Mouse (Mus musculus) heart, adult 8-10 months (tissue): ENCODE data around the gene Phykpl. TPM values are rescaled to one million over a fixed set of nuclear protein-coding genes. Genes with fewer than 3 reads are reported as not detected.

Experiments used
- DNase-seq: peaks from one replicate; pipeline ENCODE4 v3.0.0; 2022; ENCODE audit warnings: low spot score
- total RNA-seq, 4 experiments: library from RNA; stranded (reverse); gene quantifications; 2 replicates each; pipeline ENCODE4 v1.2.4; 2022

Phykpl gene
- 1 to 10 TPM; 8.5 to 9.6 (median 8.9) TPM for total RNA-seq

DNA sequence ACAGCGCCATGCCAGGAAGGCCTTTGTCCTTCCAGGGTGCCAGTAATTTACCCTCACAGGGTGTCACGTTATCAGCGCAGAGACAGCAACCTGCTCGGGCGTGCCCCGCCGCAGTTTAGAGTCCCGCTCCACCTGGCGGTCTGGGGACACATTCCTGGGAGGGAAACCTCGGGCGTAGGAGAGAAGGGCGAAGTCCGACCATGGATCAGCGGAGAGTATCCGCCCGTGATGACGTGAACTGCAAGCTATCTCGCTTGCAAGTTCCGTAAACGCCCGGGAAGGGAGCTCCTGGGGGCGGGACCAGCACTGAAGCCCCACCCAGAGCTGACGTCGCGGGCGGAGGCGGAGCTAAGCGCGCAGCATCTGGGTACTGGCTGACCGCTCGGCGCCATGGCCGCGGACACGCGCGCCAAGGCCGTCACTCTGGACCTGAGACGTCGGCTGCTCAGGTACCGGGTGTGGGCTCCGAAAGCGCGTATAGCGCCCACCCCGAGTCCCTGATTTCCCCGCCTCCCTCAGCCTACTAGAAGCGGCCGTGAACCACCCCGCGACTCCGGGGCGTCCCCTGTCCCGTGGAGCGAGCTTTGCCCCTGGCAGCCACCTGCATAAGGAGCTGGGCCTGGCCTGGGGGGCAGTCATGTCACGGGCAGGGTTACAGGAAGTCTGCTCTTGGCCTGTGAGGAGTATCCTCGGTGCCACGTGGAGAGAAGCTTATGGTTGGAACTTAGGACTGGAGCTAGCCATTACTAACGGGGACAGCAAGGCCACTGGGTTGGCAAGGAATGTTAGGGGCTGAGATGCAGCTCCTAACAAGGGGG is at the start of gene Phykpl:
Gene Phykpl, plus strand, starts transcription at position 327 of the 818 bp plus-strand sequence.
- peak; percentile 97 for DNase-seq

DNA sequence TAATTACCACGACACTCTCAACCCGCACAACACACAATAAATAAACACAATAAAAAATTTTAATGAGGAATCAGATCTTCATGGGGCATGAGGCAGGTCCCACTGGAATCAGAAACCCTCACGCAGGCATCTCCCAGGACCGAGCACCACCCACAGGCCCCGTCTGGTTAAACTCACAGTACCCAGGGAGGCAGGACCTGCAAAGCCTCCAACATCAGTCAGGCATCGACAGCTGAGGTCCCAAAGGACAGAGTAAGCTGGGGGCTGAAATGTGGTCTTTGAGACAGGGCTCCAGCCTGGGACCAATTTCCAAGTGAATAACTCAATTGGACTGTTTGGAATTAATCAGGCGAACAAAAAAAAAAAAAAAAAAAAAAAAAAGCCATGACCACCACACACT is 46.2 kb upstream of the Phykpl start:
- no peak for DNase-seq

DNA sequence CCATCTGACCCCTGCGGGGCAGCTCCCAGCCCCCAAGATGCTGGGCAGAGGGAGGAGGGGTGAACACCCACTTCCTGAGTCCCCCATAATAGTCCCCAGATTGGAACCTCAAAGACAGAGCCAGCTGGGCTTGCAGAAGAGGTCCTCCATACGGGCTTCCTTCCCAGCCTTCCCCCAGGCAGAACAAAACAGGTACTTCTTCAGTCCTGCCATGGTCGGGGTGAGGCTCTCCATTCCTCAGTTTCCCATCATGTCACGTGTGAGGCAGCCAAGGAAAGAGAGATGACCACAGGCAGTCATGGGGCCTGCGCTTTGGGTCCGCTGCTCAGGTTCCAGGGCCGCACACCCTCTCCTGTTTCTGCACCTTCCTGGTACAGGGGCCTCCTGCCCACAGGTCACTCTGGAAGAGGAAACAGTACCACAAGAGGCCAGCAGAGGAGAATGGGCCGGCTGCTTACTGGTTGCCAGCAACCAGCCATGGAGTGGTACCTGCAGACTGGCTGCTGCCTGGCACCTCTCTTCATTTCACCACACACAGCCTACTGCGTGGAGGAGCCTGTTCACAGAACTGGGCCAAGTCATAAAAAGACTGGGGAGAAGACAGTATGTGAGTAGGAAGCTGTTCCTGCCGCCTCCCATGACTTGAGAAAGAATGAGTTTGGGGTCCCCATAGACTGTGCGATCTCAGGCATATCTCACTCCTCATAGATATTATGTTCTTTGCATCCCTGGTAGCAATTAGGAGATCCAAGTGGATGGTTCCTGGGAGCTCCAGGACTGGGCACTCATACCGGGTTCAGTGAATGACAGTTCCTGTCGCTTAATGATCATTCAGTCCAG is 45.4 kb upstream of the Phykpl start:
- no peak for DNase-seq

DNA sequence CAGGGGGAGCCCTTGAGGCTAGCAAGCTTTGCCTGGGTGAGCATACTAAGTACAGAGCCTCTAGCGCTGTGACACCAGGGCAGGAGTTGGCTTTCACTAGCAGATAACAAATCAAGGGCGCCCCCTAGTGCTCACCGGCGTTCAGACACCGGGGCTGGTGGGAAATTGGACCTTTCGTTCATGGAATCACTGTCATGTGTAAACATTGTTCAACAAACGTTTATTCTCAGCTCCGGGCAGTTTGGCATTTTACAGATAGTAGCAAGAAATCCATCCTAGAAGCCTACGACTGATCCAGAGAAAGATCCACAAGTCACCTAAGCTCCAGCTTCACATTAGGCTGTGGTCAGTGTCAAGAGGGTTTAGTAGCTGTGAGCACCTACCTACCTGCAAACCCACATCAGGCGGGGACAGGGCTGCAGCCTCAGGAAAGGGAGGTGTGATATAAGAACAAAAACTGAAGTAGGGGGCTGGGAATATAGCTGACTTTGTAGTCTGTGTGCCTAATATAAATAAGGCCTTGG is 44.7 kb upstream of the Phykpl start:
- peak; percentile 95 for DNase-seq

DNA sequence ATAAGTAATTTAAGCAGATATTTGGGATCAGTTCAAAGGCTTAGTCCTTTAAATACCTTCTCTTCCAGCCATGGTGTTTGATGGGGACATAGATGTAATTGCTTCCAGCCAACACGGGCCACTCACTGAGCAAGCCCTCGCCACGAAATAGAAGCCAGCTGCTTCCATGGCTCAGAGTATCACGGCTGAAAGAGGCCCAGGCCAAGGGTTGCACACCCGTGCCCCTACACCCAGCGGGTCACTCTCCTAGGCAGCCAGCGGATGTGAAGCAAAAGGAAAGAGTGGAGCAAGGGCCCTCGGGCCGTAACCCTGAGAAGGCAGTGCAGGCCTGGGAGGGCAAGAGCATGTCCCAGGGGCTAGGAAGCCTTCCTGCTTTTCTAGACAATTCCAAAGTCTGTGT is 42.1 kb upstream of the Phykpl start:
- DNase-seq, result no peak

DNA sequence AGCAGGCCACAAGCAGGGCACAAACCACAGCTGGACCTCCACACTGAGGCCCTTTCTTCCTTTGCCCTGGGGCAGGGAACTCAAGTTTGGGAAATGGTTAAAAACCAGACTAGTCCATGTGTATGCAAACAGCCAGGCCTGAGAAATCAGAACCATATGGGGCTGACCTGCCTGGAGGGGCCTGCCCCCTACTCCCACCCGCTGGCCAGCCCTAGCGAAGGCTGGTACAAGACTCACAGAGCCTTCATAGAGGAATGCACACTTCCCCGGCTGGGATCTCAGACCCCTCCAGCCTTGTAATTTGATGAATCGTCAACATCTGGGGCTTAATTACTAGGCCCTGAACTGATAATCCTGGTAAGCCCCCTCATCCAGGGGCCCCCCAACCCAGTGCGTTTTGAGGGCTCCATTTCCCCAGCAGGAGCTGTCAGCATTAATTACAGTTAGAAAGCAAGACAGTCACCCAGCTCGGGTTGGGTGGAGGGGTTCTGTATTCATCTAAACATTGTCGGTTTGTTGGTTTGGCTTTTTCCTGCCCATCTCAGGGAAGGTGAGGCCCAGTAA is 41.0 kb upstream of the Phykpl start:
- no peak for DNase-seq

DNA sequence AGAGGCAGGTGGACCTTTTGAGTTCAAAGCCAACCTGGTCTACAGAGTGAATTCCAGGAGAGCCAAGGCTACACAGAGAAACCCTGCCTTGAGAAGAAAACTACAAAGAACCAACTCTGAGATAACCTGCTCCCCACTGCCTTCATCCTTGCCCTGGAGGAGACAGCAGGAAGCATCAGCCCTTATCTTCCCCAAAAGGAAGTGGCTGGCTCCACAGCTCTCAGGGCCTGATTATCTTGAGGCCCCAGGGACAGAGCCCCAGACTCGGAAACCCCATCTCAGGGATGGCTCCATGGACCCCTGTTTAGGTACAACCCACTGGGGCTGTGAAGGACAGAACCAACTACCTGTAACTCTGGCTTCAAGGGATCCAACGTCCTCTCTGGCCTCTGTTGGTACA is 40.1 kb upstream of the Phykpl start:
- DNase-seq, result no peak

DNA sequence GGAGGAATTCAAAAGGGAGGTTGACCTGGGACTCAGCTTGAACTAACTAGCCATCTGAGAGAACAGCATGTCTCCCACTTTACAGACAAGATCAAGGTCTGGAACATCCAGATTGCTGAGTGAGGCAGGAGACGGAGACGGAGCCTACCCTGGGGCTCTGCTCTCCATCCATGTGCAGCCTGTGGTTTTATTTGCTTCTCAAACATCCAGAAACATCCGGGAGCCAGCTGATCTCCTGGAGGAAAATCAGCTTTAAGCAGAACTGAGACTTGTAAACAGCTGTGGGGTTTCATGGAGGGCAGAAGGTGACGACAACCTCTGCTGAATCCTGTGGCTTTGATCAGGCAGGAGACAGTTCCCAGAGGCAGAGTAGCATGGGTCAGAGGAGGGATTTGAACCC is 38.7 kb upstream of the Phykpl start:
- DNase-seq, result no peak

DNA sequence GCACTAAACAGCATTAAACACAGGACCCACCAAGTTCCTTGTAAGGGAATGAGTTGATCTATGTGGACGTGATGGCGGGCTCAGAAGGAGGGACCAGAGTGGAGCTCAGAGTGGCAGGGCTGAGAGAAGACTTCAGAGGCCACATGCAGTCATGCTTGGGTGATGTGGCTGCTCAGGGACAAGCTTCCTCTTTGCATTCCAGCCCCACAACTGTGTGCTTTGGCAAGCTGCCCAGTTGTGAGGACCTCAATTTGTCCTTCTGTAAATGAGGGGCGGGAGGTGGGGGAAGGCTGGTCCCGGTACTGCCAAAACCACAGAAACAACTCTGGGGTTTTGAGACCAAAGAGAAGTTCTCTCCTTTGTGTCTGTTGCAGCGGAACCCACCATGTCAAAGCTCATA is 33.3 kb upstream of the Phykpl start:
- no peak for DNase-seq

DNA sequence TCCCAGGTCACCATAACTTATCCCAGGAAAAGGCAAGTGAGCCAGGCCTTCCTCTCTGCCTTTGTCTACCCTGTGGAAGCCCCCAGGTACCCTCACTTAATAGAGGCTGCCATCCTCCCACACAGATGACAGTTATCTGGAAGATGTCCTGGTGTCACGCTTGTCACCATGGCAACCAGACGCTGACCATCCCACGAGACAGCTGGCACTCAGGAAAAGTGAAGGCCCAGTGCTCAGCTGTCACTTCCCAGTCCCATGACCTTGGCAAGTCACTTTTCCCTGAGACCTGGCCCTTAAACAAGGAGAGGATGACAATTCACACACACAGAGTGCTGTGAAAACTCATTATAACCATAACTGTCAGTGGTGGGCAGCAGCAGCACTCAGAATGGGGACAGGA is 32.5 kb upstream of the Phykpl start:
- no peak for DNase-seq

DNA sequence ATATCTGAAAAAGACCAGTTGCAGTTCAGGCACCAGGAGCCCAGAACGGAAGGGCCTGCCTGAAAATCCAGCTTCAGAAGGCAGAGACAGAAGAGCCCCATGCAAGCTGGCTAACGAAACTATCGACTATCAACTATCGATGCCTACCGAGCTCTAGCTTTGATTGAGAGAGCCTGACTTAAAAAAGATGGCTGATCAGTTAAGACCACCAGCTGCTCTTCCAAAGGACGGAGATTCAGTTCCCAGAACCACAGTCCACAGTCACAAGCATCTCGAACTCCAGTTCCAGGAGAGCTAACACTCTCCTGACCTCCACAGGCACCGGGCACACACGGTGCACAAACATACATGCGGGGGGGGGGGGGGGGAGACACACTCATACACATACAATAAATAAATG is 30.0 kb upstream of the Phykpl start:
- DNase-seq, result no peak

DNA sequence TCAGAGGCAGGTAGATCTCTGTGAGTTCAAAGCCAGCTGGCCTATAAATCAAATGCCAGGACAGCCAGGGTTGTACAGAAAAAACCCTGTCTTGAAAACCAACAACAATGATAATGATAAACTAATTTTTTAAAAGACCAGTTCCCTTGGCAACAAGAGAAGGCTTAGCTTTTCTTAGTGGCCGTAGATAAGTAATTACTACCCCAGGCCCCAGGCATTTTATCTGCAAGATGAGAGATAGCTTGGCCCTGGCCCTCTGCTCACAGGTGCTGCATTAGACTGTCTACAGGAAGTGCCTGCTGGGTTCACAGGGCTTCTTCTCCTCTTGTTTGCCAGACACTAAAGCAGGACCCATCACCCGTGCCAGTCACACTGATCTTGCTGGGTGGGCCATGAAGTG is 29.5 kb upstream of the Phykpl start:
- no peak for DNase-seq

DNA sequence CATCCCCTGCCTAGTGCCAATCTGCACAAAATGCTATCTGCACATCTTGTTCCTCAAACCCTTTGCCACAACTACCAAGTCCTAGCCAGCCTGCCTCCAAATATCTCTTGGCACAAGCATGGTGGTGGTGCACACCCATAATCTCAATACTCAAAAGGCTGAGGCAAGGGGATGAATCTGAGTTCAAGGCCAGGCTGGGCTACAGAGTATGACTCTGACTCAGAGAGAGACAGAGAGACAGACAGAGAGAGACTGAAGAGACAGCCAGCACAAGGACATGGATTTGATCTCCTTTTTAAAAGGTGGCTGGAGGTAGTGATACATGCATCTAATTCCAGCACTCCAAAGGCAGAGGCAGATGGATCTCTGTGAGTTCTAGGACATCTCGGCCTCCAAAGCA is 21.3 kb upstream of the Phykpl start:
- DNase-seq, result no peak

DNA sequence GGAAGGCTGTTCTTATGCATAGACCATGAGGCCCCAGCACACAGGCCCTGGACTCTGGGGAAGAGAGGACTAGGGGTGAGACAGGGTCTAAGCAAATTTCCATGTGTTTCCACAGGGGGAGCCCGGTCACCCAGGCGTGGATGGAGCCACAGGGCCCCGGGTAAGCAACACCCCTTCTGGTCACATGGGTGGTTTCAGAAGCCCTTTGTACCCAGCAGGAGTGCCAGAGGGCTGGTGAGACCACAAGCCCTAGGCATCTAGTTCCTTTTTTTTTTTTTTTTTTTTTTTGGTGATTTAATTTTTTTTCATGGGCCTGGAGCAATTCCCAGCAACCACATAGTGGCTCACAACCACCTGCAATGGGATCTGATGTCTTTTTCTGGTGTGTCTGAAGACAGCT is 19.5 kb upstream of the Phykpl start:
- no peak for DNase-seq

DNA sequence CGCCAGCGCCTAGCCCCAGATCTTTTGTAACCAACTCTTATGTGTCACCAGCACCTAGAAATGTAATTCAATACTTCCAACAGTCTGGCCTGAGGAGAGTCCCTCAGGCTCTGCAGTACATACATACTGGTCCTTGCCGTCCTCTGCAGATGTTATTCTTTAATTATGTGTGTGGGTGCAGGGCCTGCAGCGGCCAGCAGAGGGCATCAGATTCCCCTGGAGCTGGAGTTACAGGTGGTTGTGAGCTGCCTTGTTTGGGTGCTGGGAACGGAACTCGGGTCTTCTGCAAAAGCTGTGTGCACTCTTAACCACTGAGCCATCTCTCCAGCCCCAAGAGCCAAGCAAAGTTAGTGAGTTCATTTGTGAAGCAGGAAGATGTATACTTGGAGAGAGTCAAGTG is 18.6 kb upstream of the Phykpl start:
- no peak for DNase-seq

DNA sequence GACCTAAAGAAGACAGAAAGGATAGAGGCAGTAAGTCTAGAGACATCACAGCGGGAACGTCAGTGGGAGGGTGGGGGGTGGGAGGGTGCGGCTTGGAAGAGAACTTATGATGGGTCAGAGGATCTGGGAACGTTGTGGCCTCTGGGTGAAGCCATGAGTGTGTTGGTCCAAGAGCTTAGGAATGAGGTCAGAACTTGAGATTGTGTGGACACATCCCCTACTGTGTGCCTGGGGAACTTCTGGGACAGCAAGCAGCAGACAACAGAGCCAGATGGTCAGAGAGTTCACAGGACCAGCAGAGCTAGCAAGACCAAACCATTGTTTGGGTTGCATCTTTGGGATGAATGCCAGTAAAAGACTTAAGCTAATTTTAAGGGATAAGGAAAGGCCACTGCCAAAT is 15.8 kb upstream of the Phykpl start:
- no peak for DNase-seq

DNA sequence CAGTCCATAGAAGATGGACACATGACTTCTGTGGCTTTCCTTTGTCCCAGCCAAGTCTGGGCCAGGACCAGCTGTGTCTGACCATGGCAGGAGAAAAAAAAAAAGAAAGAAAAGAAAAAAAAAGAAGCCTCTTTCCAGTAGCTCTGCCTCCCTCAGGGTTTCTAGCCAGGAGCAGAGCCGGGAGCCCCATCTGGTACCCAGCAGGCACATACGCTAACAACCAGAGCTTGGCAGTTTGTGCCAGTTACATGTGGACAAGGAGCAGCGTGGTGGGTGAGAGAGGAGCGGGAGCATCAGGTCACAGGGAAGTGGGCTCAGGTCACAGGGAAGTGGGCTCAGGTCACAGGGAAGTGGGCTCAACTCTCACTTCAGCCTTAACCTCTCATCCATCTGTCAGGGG is 8.1 kb upstream of the Phykpl start:
- DNase-seq, result no peak

DNA sequence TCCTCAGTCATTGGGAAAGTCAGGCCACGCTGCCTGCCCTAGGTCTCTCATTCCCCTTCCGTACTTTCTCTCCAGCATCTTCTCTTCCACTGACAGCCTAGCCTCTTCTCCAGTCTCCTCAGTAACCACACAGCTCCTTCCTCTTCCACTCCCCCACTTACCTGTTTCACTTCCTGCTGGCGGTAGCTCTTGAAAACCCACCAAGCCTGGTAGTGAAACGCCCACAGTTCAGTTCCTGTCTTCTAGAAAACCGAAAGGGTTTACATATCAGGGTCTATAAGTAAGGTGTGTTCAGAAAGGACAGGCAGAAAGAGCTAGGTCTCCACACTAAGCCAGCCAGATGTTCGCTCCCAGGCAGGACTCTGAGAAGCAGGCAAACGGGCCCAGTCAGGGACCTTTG is 7.0 kb upstream of the Phykpl start:
- DNase-seq, result no peak

DNA sequence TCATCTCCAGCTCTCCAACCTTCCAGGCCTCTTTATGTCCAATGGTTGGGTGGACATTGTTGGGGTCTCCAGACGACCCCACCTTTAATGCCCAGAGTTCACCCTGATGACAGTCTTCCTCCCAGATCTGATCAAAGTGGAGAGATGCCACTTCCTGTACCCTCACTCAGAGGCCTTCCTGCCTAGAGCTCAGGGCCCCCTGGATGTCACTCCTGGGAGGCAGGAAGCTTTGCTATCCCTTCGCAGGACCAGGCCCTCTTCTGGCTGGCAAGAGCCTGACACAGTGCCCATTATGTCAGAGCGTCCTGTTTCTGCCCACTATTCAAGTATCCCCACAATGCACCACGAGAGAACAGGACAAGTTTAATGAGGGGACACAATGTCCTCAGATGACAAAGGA is 5.5 kb upstream of the Phykpl start:
- DNase-seq, result no peak

DNA sequence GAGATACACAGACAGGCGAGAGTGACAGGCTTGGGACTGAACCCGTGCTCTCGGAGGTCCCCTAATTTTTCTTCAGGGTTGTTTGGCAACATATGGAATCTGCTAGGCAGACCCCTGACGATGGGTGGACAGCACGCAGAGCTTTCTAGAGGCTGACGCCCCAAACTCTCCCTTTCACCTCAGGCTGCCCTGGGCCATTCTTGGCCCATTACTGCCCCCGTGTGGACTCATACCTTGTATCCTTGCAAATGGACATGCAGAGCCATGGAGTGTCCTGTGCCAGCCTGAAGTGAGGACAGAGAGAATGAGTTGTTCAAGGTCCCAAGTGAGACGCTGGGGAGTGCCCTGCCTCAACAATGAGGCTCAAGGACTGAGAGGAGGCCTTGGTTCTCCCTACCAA is 1.8 kb upstream of the Phykpl start:
- peak; percentile 61 for DNase-seq

DNA sequence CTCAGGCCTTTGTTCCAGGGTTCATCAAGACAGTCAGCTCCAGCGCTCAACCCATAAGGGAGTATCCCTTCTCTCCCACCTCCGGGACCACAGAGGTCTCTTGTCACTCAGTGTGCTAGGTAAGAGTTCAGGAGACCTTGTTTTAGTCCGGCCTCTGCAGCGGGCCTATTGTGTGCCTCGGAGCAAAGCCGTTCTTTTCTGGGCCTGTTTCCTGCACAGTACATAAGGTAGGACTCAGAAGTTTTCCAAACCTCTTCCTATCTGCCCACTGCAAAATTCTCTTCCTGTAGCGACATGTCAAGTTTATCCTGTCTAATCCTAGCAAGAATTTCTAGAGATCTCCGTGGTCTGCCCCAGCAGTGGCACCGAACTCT is 513 bp upstream of the Phykpl start:
- no peak for DNase-seq

DNA sequence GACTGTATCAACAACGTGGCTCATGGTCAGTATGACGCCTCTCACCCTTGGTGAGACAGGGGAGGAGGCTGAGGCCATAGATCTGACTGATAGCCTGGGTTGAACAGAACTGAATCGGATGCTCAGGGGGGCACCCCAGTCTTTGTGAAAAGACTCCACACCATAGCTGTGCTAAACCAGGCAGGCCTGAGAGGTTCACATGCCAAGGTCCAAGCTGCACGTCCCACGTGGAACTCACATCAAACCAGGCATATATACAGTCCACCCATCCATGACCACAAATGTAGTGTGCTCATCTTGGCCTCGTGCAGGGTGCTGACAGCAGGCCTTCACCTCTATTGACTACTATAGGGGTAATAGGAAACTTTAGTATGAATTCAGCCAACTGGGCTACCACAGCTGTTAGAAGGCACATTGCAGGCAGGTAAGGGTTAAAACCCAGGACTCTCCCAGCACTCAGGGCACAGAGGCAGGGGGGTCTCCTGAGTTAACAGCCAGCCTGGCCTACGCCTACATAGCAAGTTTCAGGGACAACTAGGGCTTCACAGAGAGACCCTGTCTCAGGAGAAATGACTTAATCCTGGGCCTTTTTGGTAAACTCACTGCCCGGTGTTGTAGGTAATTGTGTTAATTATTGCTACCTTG is 1.2 kb downstream of the Phykpl start:
- no peak for DNase-seq
